Mouse (Mus musculus): ENCODE results near the gene 1700025G04Rik. TPM values are rescaled to one million over a fixed set of nuclear protein-coding genes. Genes with fewer than 3 reads are reported as not detected.
"Not testable (repeated sequence)": the region's sequence is repeated elsewhere in the genome, so short reads cannot be mapped to it uniquely, and the experiment has no call there.

The 1700025G04Rik gene
- polyA plus RNA-seq, 1 experiment from 2014 or later: 29.1 TPM

GRCm38 (mm10) chr1:151855561-151855960 is 234.4 kb downstream of the 1700025G04Rik start:
- Histone ChIP-seq H3K36me3 (ENCODE audit: poor library complexity, severe bottlenecking) (no peaks in the 10 kb centered on the region), H3K4me3 (no peak overlapping the region), H3K4me1 (0 out of 2 replicates have a peak, but pooled peaks cover 4% of the 10 kb centered on the region), H3K9me3 (replicated peaks) (no peaks in the 10 kb centered on the region), H3K27me3 (no peaks in the 10 kb centered on the region), H3K4me2 (no peak overlapping the region), H3K27ac (no peak overlapping the region), H3K9ac (no peak overlapping the region)
- 75% methylated on average over 1 of the region's 1 CpGs for WGBS
- ATAC-seq: no peak

GRCm38 (mm10) chr1:151851976-151852375 is 237.9 kb downstream of the 1700025G04Rik start:
- Histone ChIP-seq H3K4me1 (0 out of 2 replicates have a peak, but pooled peaks cover 4% of the 10 kb centered on the region), H3K36me3 (ENCODE audit: poor library complexity, severe bottlenecking) (no peaks in the 10 kb centered on the region), H3K9me3 (replicated peaks) (no peaks in the 10 kb centered on the region), H3K27me3 (no peaks in the 10 kb centered on the region), H3K27ac (no peak overlapping the region), H3K4me3 (no peak overlapping the region), H3K4me2 (no peak overlapping the region), H3K9ac (no peak overlapping the region)
- ATAC-seq: no peak
- WGBS: 6% methylated on average over 3 of the region's 3 CpGs

GRCm38 (mm10) chr1:151851051-151851848 is 238.7 kb downstream of the 1700025G04Rik start:
- Histone ChIP-seq H3K9ac (no peak overlapping the region), H3K4me1 (0 out of 2 replicates have a peak, but pooled peaks cover 4% of the 10 kb centered on the region), H3K4me2 (no peak overlapping the region), H3K9me3 (replicated peaks) (no peaks in the 10 kb centered on the region), H3K36me3 (ENCODE audit: poor library complexity, severe bottlenecking) (no peaks in the 10 kb centered on the region), H3K4me3 (no peak overlapping the region), H3K27ac (no peak overlapping the region), H3K27me3 (no peaks in the 10 kb centered on the region)
- no peak for ATAC-seq
- 78% methylated on average over 20 of the region's 20 CpGs for whole genome bisulfite sequencing

GRCm38 (mm10) chr1:151849993-151850608 is 239.8 kb downstream of the 1700025G04Rik start:
- no peak for ATAC-seq
- H3K4me1 ChIP-seq: 0 out of 2 replicates have a peak, but pooled peaks cover 8% of the 10 kb centered on the region
- no peak overlapping the region for H3K9ac ChIP-seq
- H3K27me3 ChIP-seq: no peaks in the 10 kb centered on the region
- no peak overlapping the region for H3K27ac ChIP-seq
- 92% methylated on average over 16 of the region's 16 CpGs for WGBS
- no peak overlapping the region for H3K4me2 ChIP-seq
- no peaks in the 10 kb centered on the region for H3K36me3 ChIP-seq (ENCODE audit: poor library complexity, severe bottlenecking)
- no peaks in the 10 kb centered on the region for H3K9me3 ChIP-seq (replicated peaks)
- no peak overlapping the region for H3K4me3 ChIP-seq

GRCm38 (mm10) chr1:151848286-151848685 is 241.6 kb downstream of the 1700025G04Rik start:
- ATAC-seq: no peak
- 95% methylated on average over 2 of the region's 2 CpGs for WGBS
- no peak overlapping the region for H3K27ac ChIP-seq
- no peaks in the 10 kb centered on the region for H3K27me3 ChIP-seq
- no peak overlapping the region for H3K4me2 ChIP-seq
- no peaks in the 10 kb centered on the region for H3K9me3 ChIP-seq (replicated peaks)
- H3K36me3 ChIP-seq (ENCODE audit: poor library complexity, severe bottlenecking): no peaks in the 10 kb centered on the region
- no peak overlapping the region for H3K9ac ChIP-seq
- H3K4me1 ChIP-seq: 0 out of 2 replicates have a peak, but pooled peaks cover 8% of the 10 kb centered on the region
- H3K4me3 ChIP-seq: no peak overlapping the region

GRCm38 (mm10) chr1:151845926-151846782 is 243.8 kb downstream of the 1700025G04Rik start:
- no peak overlapping the region for H3K4me3 ChIP-seq
- H3K27me3 ChIP-seq: no peaks in the 10 kb centered on the region
- 0 out of 2 replicates have a peak, but pooled peaks cover 4% of the 10 kb centered on the region for H3K4me1 ChIP-seq
- no peak overlapping the region for H3K9ac ChIP-seq
- H3K27ac ChIP-seq: no peak overlapping the region
- ATAC-seq: no peak
- 69% methylated on average over 19 of the region's 19 CpGs for WGBS
- H3K4me2 ChIP-seq: no peak overlapping the region
- no peaks in the 10 kb centered on the region for H3K36me3 ChIP-seq (ENCODE audit: poor library complexity, severe bottlenecking)
- no peaks in the 10 kb centered on the region for H3K9me3 ChIP-seq (replicated peaks)

GRCm38 (mm10) chr1:151845252-151845832 is 244.6 kb downstream of the 1700025G04Rik start:
- no peak overlapping the region for H3K27ac ChIP-seq
- no peak for ATAC-seq
- H3K4me2 ChIP-seq: no peak overlapping the region

GRCm38 (mm10) chr1:151840345-151840744 is 249.6 kb downstream of the 1700025G04Rik start:
- ATAC-seq, H3K4me2 ChIP-seq, H3K27me3 ChIP-seq: not testable (repeated sequence)

More at GRCm38 (mm10) chr1:151845252-151845832, 244.6 kb downstream of the 1700025G04Rik start:
- Histone ChIP-seq H3K9me3 (replicated peaks) (no peaks in the 10 kb centered on the region), H3K27me3 (no peaks in the 10 kb centered on the region), H3K4me3 (no peak overlapping the region), H3K9ac (no peak overlapping the region), H3K36me3 (ENCODE audit: poor library complexity, severe bottlenecking) (no peaks in the 10 kb centered on the region), H3K4me1 (0 out of 2 replicates have a peak, but pooled peaks cover 4% of the 10 kb centered on the region)
- 60% methylated on average over 17 of the region's 17 CpGs for WGBS

GRCm38 (mm10) chr1:151835261-151835660 is 254.7 kb downstream of the 1700025G04Rik start:
- 89% methylated on average over 4 of the region's 4 CpGs for WGBS
- Histone ChIP-seq H3K9me3 (replicated peaks) (peaks cover 12% of the 10 kb centered on the region), H3K4me2 (no peak overlapping the region), H3K4me1 (no peaks in the 10 kb centered on the region), H3K9ac (no peak overlapping the region), H3K36me3 (ENCODE audit: poor library complexity, severe bottlenecking) (no peaks in the 10 kb centered on the region), H3K27me3 (no peaks in the 10 kb centered on the region), H3K27ac (no peak overlapping the region), H3K4me3 (no peak overlapping the region)
- ATAC-seq: no peak

More at GRCm38 (mm10) chr1:151840345-151840744, 249.6 kb downstream of the 1700025G04Rik start:
- H3K9ac ChIP-seq; H3K4me3 ChIP-seq; H3K9me3 ChIP-seq (replicated peaks); H3K27ac ChIP-seq; H3K4me1 ChIP-seq; H3K36me3 ChIP-seq (ENCODE audit: poor library complexity, severe bottlenecking): not testable (repeated sequence)
- 89% methylated on average over 1 of the region's 1 CpGs for WGBS

- no peaks in the 10 kb centered on the region for H3K36me3 ChIP-seq (ENCODE audit: poor library complexity, severe bottlenecking)
- no peaks in the 10 kb centered on the region for H3K27me3 ChIP-seq
- 85% methylated on average over 3 of the region's 3 CpGs for WGBS
- H3K4me1 ChIP-seq: 0 out of 2 replicates have a peak, but pooled peaks cover 4% of the 10 kb centered on the region
- no peak overlapping the region for H3K4me3 ChIP-seq
- peaks cover 12% of the 10 kb centered on the region for H3K9me3 ChIP-seq (replicated peaks)
- H3K9ac ChIP-seq: no peak overlapping the region
- ATAC-seq: no peak
- H3K27ac ChIP-seq: no peak overlapping the region
- H3K4me2 ChIP-seq: no peak overlapping the region
Observed at GRCm38 (mm10) chr1:151831791-151832190, 258.1 kb downstream of the 1700025G04Rik start.

- Histone ChIP-seq H3K36me3 (ENCODE audit: poor library complexity, severe bottlenecking) (no peaks in the 10 kb centered on the region), H3K4me1 (peaks cover 9% of the 10 kb centered on the region), H3K27me3 (no peaks in the 10 kb centered on the region), H3K9ac (no peak overlapping the region), H3K4me2 (no peak overlapping the region), H3K9me3 (replicated peaks) (no peaks in the 10 kb centered on the region), H3K4me3 (no peak overlapping the region), H3K27ac (no peak overlapping the region)
- ATAC-seq: no peak
- whole genome bisulfite sequencing: 67% methylated on average over 7 of the region's 7 CpGs
Observed at GRCm38 (mm10) chr1:151825065-151825464, 264.9 kb downstream of the 1700025G04Rik start.

Measured in forebrain, embryonic 13.5 days (tissue).